Mouse (Mus musculus) layer of hippocampus, adult 18-20 months (tissue): ENCODE results near the gene Foxf2. TPM values are rescaled to one million over a fixed set of nuclear protein-coding genes. Genes with fewer than 3 reads are reported as not detected.

ENCODE experiments used
- DNase-seq, 2 experiments: peaks; one replicate each; pipeline ENCODE4 v3.0.0; 2022; ENCODE audit warnings: low spot score in 2 of 2
- long read RNA-seq: library from polyadenylated mRNA; stranded (forward); transcript quantifications from one replicate; pipeline ENCODE4 v2.0.0, GENCODE M21; 2021
- total RNA-seq, 2 experiments: library from RNA; stranded (reverse); gene quantifications; 2 replicates each; pipeline ENCODE4 v1.2.3; 2021

The Foxf2 gene
- total RNA-seq, result 1 to 10 TPM; 4.0 to 5.5 TPM
- long read RNA-seq, partial matches to known transcripts, result 0 of 4 reads
- long read RNA-seq, other reads (novel, unspliced or antisense), result 0 of 4 reads

GRCm38 (mm10) chr13:31625333-31626101 lies at the start of gene Foxf2:
Gene Foxf2, plus strand, starts transcription at chr13:31625816.
- no peak for DNase-seq

DNA sequence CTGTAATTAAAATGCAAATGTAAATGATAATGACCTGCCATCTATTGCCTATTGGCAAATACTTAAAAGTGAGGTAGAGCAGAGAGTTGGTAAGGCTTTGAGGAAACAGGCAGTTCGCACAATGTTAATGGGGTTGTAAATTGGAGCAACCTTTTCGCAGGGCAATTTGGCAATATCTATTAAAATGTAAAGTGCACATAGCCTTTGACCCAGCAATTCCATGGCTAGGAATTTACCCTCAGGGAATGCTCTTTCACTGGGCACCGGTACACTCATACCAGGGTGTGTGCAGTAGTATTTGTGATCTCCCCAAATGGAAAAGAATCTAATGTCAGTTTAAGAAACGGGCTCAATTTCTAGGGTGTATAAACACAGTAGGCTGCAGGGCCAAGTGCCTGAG lies 48.9 kb upstream of the Foxf2 start:
- no peak for DNase-seq

- DNase-seq, result no peak
Measured at GRCm38 (mm10) chr13:31577576-31577975, 48.0 kb upstream of the Foxf2 start.

GRCm38 (mm10) chr13:31578389-31578788 lies 47.2 kb upstream of the Foxf2 start:
- DNase-seq, result no peak

GRCm38 (mm10) chr13:31579866-31580265 lies 45.8 kb upstream of the Foxf2 start:
- DNase-seq, result no peak

GRCm38 (mm10) chr13:31587341-31587740 lies 38.3 kb upstream of the Foxf2 start:
- no peak for DNase-seq

- no peak for DNase-seq
Measured at GRCm38 (mm10) chr13:31599576-31599975, 26.0 kb upstream of the Foxf2 start.

GRCm38 (mm10) chr13:31603964-31604363 lies 21.7 kb upstream of the Foxf2 start:
- DNase-seq, result no peak

DNA sequence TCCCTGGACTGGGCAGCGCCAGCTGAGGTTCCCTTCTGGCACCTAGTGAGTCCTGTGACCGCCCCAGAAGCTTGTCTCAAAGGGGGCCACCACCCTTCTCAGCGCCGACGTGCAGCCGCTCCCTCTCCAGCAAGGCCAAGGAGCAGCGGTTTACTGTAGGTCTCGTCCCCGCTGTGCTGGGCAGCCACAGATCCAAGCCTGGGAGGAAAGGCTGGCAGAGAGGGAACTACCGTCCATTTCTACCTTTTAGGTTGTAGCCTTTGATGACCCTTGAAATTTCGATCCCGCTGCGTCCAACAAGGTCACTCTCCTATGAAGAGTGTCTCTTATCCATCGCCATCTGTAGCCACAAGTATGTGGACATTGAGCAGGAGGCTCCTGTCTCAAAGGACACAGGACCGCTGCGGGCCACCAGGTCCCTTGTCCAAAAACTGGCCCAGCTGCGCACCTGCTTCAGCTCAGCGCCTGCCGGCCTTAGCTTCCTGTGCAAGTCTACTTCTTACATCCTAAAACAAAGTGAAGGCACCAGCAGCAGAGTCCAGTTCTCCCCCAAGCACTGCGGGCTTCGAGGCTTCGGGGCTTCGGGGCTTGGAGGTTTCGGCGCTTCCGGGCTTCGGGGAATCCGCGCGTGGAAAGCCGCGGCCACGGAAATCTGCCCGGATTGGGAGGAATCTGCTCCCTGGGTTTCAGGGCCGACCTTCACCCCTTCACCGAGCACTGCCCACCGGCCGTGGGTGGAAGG lies 10.7 kb upstream of the Foxf2 start:
- no peak for DNase-seq

- no peak for DNase-seq
Measured at GRCm38 (mm10) chr13:31615561-31616165, 10.0 kb upstream of the Foxf2 start.

- DNase-seq, result no peak
Measured at GRCm38 (mm10) chr13:31618001-31618400, 7.6 kb upstream of the Foxf2 start.

DNA sequence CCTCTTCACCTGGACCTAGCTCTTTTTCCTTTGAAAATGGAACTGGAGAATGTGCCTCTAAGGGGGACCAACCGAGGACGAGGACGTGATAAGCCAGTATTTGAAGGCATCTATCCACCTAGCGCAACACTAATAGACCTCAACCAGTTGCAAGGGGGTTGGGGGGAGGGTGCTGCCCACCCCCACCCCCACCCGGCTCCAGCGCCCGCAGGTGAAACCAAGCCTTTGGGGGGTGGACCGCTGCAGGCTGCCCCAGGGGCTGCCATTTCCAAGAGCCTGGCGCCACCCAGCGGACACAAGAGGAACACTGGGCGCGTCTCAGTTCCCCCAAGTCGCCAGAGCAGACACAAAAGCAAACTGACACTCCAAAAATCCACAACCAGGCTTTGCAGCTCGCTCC lies 7.2 kb upstream of the Foxf2 start:
- DNase-seq, result peak in 1 of 2 experiments; percentile 76

DNA sequence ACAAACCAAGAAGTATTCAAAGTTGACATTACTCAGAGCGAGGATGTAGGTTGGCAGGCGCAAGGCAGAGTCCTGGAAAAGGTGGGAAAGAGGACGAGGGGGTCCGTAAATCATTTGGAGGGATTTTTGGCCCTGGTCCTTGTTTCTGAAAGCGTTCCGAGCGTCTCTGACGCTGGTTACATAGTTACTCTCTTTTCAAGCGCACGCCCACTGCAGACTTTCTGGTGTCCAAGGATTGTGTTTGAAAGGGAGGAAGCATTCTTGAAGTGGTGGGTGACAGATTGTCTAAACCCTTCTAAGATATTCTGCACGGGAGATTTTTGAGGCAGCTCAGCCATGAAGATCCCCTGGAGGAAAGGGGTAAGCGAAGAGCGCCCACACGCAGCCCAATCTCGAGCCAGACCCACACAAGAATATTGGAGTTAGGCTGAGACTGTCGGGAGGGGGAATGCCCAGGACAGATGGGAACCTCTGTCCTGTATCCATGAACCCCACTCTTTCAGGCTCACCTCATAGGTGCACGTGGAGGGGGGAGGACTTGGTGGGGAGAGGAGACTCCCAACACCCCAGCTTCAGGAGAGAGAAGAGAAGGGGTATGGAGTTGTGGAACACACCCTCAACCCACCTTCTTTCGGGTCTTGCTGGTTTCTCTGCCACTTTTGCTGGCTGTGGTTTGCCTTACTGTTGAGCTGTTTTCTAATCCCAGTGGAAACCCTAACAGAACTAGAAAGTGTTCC lies 6.5 kb upstream of the Foxf2 start:
- no peak for DNase-seq

- no peak for DNase-seq
Measured at GRCm38 (mm10) chr13:31619826-31620498, 5.7 kb upstream of the Foxf2 start.

DNA sequence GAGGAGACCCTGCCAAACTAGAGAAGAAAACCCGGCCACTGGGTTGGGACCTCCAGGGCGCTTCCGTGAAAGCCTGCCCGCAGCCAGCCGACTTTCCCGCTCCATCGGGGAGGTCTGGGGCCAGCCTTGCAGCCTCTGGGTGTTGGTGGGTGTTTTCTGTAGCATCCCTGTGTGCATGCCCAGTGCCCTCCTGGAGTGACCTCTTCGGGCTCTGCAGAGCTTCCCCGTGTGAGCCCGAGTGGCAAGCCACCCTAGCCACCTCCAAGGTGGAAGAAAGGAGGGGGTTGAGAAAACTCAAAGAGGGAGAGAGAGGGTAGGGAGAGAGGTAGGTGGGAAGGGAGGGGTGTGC lies 5.1 kb upstream of the Foxf2 start:
- DNase-seq, result no peak

DNA sequence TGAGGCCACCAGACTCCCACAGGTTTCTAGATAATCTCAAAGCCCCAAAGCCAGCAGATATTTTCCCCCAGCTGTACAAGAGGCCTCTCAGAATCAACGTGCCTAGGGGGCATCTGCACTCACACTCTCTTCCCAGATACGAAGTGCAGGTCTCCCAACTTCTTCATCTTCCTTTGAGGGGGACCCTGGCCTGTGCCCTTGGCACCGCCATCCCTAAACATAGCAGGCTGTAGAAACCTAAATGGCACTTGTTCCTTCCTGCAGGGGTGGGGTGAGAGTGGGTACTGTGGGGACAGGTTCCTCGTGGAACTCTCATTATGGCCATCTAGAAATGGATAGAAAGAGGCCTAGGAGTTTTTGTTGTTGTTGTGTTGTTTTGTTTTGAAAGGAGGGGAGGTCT lies 4.7 kb upstream of the Foxf2 start:
- no peak for DNase-seq

DNA sequence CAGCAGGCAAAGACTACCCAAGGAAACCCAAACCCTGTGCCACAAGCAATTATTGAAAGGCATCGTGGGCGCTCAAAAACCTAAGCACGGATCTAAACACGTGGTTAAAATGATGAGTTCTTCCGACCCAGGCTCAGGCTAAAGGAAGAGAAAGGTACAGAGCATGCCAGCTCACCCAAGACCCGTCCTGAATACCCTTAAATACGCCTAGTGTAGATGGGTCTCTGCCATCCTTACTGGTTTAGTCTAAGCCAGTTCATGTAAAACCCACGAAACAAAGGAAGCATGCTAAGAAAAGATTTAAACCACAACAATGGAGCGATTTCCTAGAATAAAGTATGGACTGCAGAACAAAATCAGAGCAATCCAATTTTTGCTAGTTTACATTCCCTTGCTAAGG lies 3.9 kb upstream of the Foxf2 start:
- no peak for DNase-seq

- DNase-seq, result no peak
Measured at GRCm38 (mm10) chr13:31622371-31622770, 3.2 kb upstream of the Foxf2 start.

DNA sequence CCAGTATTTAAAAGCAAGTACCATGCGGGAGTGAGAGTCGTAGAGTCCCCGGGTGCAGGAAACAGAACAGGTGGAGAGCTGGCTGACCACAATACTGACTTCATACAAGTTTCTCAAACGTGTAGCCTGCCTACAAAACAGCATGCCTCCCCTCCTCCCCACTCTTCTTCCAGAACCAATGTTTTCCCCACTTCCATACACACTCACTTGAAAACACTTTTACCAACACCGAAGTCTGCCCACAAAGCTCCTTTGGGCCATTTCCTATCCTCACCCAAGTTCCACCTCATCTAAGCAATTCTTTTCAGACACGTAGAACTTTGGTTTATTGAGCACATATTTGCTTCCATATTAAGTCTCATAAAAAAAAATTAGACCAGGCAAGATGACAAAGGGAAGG lies 2.3 kb upstream of the Foxf2 start:
- no peak for DNase-seq

DNA sequence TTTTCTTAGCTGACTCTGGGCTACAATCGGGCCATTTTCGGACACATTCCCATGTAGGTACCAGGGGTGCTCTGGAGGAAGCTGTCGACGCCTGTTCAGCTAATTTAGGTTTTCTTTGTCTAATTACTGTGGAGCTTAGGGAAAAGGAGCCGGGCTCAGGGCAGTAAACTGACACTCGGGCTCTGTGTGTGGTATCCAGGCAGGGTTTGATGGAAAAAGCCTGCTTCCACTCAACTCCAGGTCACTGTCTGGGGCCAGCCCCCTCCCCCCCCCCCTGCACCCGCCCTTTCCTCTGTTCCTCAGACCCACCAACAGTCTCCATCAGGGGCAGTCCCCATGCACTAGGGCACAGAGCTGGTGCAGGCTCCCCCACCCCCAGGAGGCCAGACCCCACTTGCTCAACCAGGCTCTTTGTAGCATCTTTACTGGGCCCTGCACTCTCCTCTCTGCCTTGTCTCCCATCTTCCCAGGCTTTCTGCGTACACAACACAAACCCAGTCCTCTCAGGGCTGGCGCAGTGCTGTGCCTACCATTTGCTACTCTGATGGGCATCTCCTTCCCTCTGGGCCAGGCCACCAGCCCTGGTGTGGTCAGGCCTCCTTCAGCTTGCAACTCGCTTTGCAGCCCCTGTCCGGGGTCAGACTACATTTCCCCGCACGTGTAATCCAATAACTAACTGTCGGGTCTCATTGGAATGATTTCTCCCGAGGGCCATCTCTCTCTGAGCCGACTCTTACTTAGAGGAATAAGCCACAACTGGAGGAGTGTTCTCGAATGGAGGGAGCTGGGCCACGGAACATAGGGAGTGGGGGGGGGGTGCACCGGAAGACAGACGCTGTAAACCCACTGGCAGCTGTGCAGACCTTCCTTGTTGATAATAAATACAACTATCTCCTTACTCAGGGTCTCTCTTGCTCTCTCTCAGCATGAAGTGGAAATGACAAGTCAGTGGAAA lies 1.4 kb upstream of the Foxf2 start:
- no peak for DNase-seq
